Mouse (Mus musculus) B cell, adult 62 days (primary cell): Measurements from ENCODE around the gene Igtp. TPM values are rescaled to one million over a fixed set of nuclear protein-coding genes. Genes with fewer than 3 reads are reported as not detected.

Experiments
- total RNA-seq: library from RNA; stranded (reverse); gene quantifications from 4 replicates; pipeline ENCODE4 v1.2.4, GENCODE M21; 2023

The Igtp gene
- total RNA-seq: 14.5 to 18.3 TPM (median 15.9 TPM) in 4 replicates

GRCm38 (mm10) chr11:58199229-58200037, at the start of gene Igtp, which contains the start of gene Irgm2:
Igtp (plus strand) TSS chr11:58199556.
Irgm2 (plus strand) TSS chr11:58199618.

GRCm38 (mm10) chr11:58168167-58168915, 31.0 kb upstream of the Igtp start, which contains the start of gene Gemin5:
Gemin5 (minus strand) TSS chr11:58168539.

GRCm38 (mm10) chr11:58171459-58172091, 27.8 kb upstream of the Igtp start, which contains the start of gene Mrpl22:
Mrpl22 (plus strand) TSS chr11:58171661.

Other genes starting within 250 kb of the Igtp start
- gene Larp1, start 190.5 kb upstream of the Igtp start, total RNA-seq: 105 to 120 TPM (median 109 TPM) in 4 replicates
- gene Gm12248, start 106.4 kb upstream of the Igtp start, total RNA-seq: not detected in 4 replicates
- 54.6 to 55.8 TPM (median 54.8 TPM) in 4 replicates for gene Cnot8, start 95.4 kb upstream of the Igtp start, total RNA-seq
- gene Gemin5, start 31.0 kb upstream of the Igtp start, total RNA-seq: 18.9 to 21.6 TPM (median 21.0 TPM) in 4 replicates
- gene Mrpl22, start 27.9 kb upstream of the Igtp start, total RNA-seq: 20.1 to 24.9 TPM (median 20.9 TPM) in 4 replicates
- 5.5 to 7.1 TPM (median 6.5 TPM) in 4 replicates for gene Irgm2, start 62 bp downstream of the Igtp start, total RNA-seq
- not detected in 4 replicates for gene 4930438A08Rik, start 75.2 kb downstream of the Igtp start, total RNA-seq
- 28.3 to 34.6 TPM (median 29.4 TPM) in 4 replicates for gene Zfp692, start 107.5 kb downstream of the Igtp start, total RNA-seq
- gene Zfp672, start 130.8 kb downstream of the Igtp start, total RNA-seq: 30.6 to 35.1 TPM (median 33.0 TPM) in 4 replicates
- 21.8 to 27.3 TPM (median 23.7 TPM) in 4 replicates for gene Sh3bp5l, start 131.2 kb downstream of the Igtp start, total RNA-seq
- gene Lypd8, start 179.5 kb downstream of the Igtp start, total RNA-seq: not detected in 4 replicates
- gene 1810065E05Rik, start 221.6 kb downstream of the Igtp start, total RNA-seq: not detected in 4 replicates
- not detected in 4 replicates for gene Gm12253, start 233.0 kb downstream of the Igtp start, total RNA-seq